Mouse (Mus musculus): ENCODE results near the gene Cdc20b. TPM values are rescaled to one million over a fixed set of nuclear protein-coding genes. Genes with fewer than 3 reads are reported as not detected.

Gene Cdc20b
- total RNA-seq (2014; rRNA removed) (2.4 and 3.1 TPM in 2 replicates), polyA plus RNA-seq (2015; fragmentation: Nextera tagmentation; extraction: Ambion mirVana) (0.34 and 0.60 TPM in 2 replicates)

GRCm38 (mm10) chr13:113034950-113035421, at the start of gene Cdc20b:
Gene Cdc20b, plus strand, starts transcription at chr13:113035111.
- DNase-seq (ENCODE audit: low spot score) (peak; percentile 27), ATAC-seq (peak; percentile 8; the same call in 1 of the 2 replicates)
- H3K9ac ChIP-seq (replicated peaks; ENCODE audit: low read length), result peak within 1 kb of the TSS; percentile 47
- H3K27ac ChIP-seq, result no peak within 1 kb of the TSS
- under 1% methylated on average over 45 of the region's 46 CpGs for WGBS
- H3K9me3 ChIP-seq (ENCODE audit: low read length), result no peaks in the 10 kb centered on the region
- no peaks in the 10 kb centered on the region for H3K27me3 ChIP-seq (ENCODE audit: insufficient read depth, low read length)
- peak within 1 kb of the TSS; percentile 85 for H3K4me2 ChIP-seq (ENCODE audit: low read depth, low read length)
- H3K4me3 ChIP-seq (ENCODE audit: low read length), result peak within 1 kb of the TSS; percentile 48
- TF ChIP-seq CTCF (IDR thresholded peaks at IDR 0.05; ENCODE audit: low read depth), result no peak
- 0 out of 2 replicates have a peak, but pooled peaks cover 7% of the 10 kb centered on the region for H3K4me1 ChIP-seq (ENCODE audit: insufficient read depth, low read length)
- H3K36me3 ChIP-seq (ENCODE audit: insufficient read depth, low read length), result no peaks in the 10 kb centered on the region

GRCm38 (mm10) chr13:112985605-112986450, 49.1 kb upstream of the Cdc20b start:
- H3K9ac ChIP-seq (replicated peaks; ENCODE audit: low read length), result no peak overlapping the region
- WGBS, result 8% methylated on average over 18 of the region's 18 CpGs
- no peak for DNase-seq (ENCODE audit: low spot score)
- ATAC-seq, result no peak
- peak overlapping the region; percentile 69; the same call in 1 of the 2 replicates for H3K4me2 ChIP-seq (ENCODE audit: low read depth, low read length)
- H3K4me1 ChIP-seq (ENCODE audit: insufficient read depth, low read length), result no peaks in the 10 kb centered on the region
- H3K36me3 ChIP-seq (ENCODE audit: insufficient read depth, low read length), result no peaks in the 10 kb centered on the region
- no peaks in the 10 kb centered on the region for H3K9me3 ChIP-seq (ENCODE audit: low read length)
- no peak for TF ChIP-seq CTCF (IDR thresholded peaks at IDR 0.05; ENCODE audit: low read depth)
- H3K4me3 ChIP-seq (ENCODE audit: low read length), result no peak overlapping the region; the same call in 1 of the 2 replicates
- H3K27me3 ChIP-seq (ENCODE audit: insufficient read depth, low read length), result peaks cover 29% of the 10 kb centered on the region
- H3K27ac ChIP-seq, result no peak overlapping the region

- no peaks in the 10 kb centered on the region for H3K4me1 ChIP-seq (ENCODE audit: insufficient read depth, low read length)
- WGBS, result 3% methylated on average over 17 of the region's 17 CpGs
- H3K36me3 ChIP-seq (ENCODE audit: insufficient read depth, low read length), result no peaks in the 10 kb centered on the region
- DNase-seq (ENCODE audit: low spot score) (no peak), ATAC-seq (no peak)
- H3K27me3 ChIP-seq (ENCODE audit: insufficient read depth, low read length), result peaks cover 35% of the 10 kb centered on the region
- H3K4me3 ChIP-seq (ENCODE audit: low read length), result peak overlapping the region; percentile 54; the same call in 1 of the 2 replicates
- no peak overlapping the region for H3K27ac ChIP-seq
- TF ChIP-seq CTCF (IDR thresholded peaks at IDR 0.05; ENCODE audit: low read depth), result no peak
- no peak overlapping the region for H3K9ac ChIP-seq (replicated peaks; ENCODE audit: low read length)
- peak overlapping the region; percentile 69 for H3K4me2 ChIP-seq (ENCODE audit: low read depth, low read length)
- no peaks in the 10 kb centered on the region for H3K9me3 ChIP-seq (ENCODE audit: low read length)
These were observed 48.4 kb upstream of the Cdc20b start for GRCm38 (mm10) chr13:112986451-112986950.

GRCm38 (mm10) chr13:112987532-112987943, 47.4 kb upstream of the Cdc20b start, which contains the start of gene Ccno:
Gene Ccno, plus strand, starts transcription at chr13:112987802.
- Histone ChIP-seq H3K4me1 (ENCODE audit: insufficient read depth, low read length) (no peaks in the 10 kb centered on the region), H3K4me3 (ENCODE audit: low read length) (peak within 1 kb of the TSS; percentile 54), H3K36me3 (ENCODE audit: insufficient read depth, low read length) (no peaks in the 10 kb centered on the region), H3K9me3 (ENCODE audit: low read length) (no peaks in the 10 kb centered on the region), H3K4me2 (ENCODE audit: low read depth, low read length) (peak within 1 kb of the TSS; percentile 69), H3K9ac (replicated peaks; ENCODE audit: low read length) (peak within 1 kb of the TSS; percentile 43; the same call in 1 of the 2 replicates), H3K27me3 (ENCODE audit: insufficient read depth, low read length) (peaks cover 41% of the 10 kb centered on the region), H3K27ac (peak within 1 kb of the TSS; percentile 45; the same call in 1 of the 2 replicates)
- WGBS, result under 1% methylated on average over 45 of the region's 47 CpGs
- DNase-seq (ENCODE audit: low spot score), result peak; percentile 96
- ATAC-seq, result peak; percentile 98
- peak; percentile 6; the same call in 1 of the 2 replicates for TF ChIP-seq CTCF (IDR thresholded peaks at IDR 0.05; ENCODE audit: low read depth)

- ATAC-seq (peak; percentile 58), DNase-seq (ENCODE audit: low spot score) (peak; percentile 51)
- under 1% methylated on average over 39 of the region's 39 CpGs for WGBS
- Histone ChIP-seq H3K27ac (peak overlapping the region; percentile 45; the same call in 1 of the 2 replicates), H3K9me3 (ENCODE audit: low read length) (no peaks in the 10 kb centered on the region), H3K9ac (replicated peaks; ENCODE audit: low read length) (peak overlapping the region; percentile 43; the same call in 1 of the 2 replicates), H3K4me3 (ENCODE audit: low read length) (peak overlapping the region; percentile 54), H3K27me3 (ENCODE audit: insufficient read depth, low read length) (peaks cover 44% of the 10 kb centered on the region), H3K4me2 (ENCODE audit: low read depth, low read length) (peak overlapping the region; percentile 69), H3K36me3 (ENCODE audit: insufficient read depth, low read length) (no peaks in the 10 kb centered on the region), H3K4me1 (ENCODE audit: insufficient read depth, low read length) (no peaks in the 10 kb centered on the region)
- TF ChIP-seq CTCF (IDR thresholded peaks at IDR 0.05; ENCODE audit: low read depth), result no peak
These were observed 46.9 kb upstream of the Cdc20b start for GRCm38 (mm10) chr13:112987991-112988390.

GRCm38 (mm10) chr13:112988866-112989265, 46.0 kb upstream of the Cdc20b start:
- peak; percentile 20 for DNase-seq (ENCODE audit: low spot score)
- no peak for ATAC-seq
- Histone ChIP-seq H3K4me2 (ENCODE audit: low read depth, low read length) (peak overlapping the region; percentile 69), H3K36me3 (ENCODE audit: insufficient read depth, low read length) (no peaks in the 10 kb centered on the region), H3K27me3 (ENCODE audit: insufficient read depth, low read length) (peaks cover 53% of the 10 kb centered on the region), H3K9me3 (ENCODE audit: low read length) (no peaks in the 10 kb centered on the region), H3K4me1 (ENCODE audit: insufficient read depth, low read length) (peaks cover 2% of the 10 kb centered on the region; the same call in 1 of the 2 replicates), H3K27ac (no peak overlapping the region), H3K9ac (replicated peaks; ENCODE audit: low read length) (no peak overlapping the region), H3K4me3 (ENCODE audit: low read length) (peak overlapping the region; percentile 54)
- WGBS, result under 1% methylated on average over 19 of the region's 19 CpGs
- TF ChIP-seq CTCF (IDR thresholded peaks at IDR 0.05; ENCODE audit: low read depth), result peak; percentile 23; the same call in 1 of the 2 replicates

Data from hindbrain, postnatal 0 days (tissue).